Mouse (Mus musculus) ovary, adult 10 weeks (tissue): Measurements from ENCODE around the gene Skint11. TPM values are rescaled to one million over a fixed set of nuclear protein-coding genes. Genes with fewer than 3 reads are reported as not detected.

ENCODE experiments used
- polyA plus RNA-seq: library from polyadenylated mRNA; stranded (reverse); fragments of 350-450 nt; fragmentation: Illumina TruSeq; extraction: RNeasy Lipid Tissue Mini Kit (QIAGEN cat#74804); gene quantifications from one replicate; pipeline ENCODE4 v1.2.3, GENCODE M21; 2014

The Skint11 gene
- not detected for polyA plus RNA-seq

DNA sequence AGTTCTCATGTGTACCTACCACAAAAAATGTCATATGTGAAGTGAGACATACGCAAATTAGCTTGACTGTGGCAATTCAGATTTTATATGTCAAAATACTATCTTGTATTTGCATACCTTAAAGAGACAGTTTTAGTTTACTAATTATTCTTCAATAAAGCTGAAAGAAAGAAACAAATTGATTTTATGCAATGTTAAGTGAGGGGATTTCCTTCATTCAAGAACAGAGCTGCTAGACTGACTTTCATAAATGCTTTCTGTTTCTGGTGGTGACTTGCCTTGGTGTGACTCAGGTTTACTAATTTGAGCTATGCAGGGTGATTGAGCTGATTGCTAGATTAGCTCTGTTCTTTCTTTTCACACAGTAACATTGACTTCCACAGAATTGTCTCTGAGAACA, at the start of gene Skint11:
Gene Skint11 (plus strand): TSS at position 301 of the 400 bp plus-strand sequence.

Other genes with a start within 250 kb of the Skint11 start
- not detected for gene Skint5, start 163.9 kb upstream of the Skint11 start, polyA plus RNA-seq
- gene Trabd2b, start 243.3 kb downstream of the Skint11 start, polyA plus RNA-seq, result 1.7 TPM